Mouse (Mus musculus): ENCODE measurements around the gene Rps15.

GRCm38 (mm10) chr10:80294788-80295303 is 2.6 kb downstream of the Rps15 start:
- TF ChIP-seq CHD2 (IDR thresholded peaks at IDR 0.05; ENCODE audit: low read depth, low read length) (0 out of 2 replicates have a peak, but pooled peaks have one; percentile 7), ZNF384 (IDR thresholded peaks at IDR 0.05; ENCODE audit: low read depth, low read length) (no peak), MAFK (IDR thresholded peaks at IDR 0.05; ENCODE audit: insufficient read depth, low read depth, low read length) (no peak)
